Mouse (Mus musculus): ENCODE measurements around the gene Prrc2c.

GRCm38 (mm10) chr1:162625229-162625628, 115.1 kb downstream of the Prrc2c start:
- no peak for TF ChIP-seq CTCF (IDR thresholded peaks at IDR 0.05; ENCODE audit: extremely low read depth, insufficient read depth, low read length)
- TF ChIP-seq POLR2A (IDR thresholded peaks at IDR 0.05; ENCODE audit: extremely low read depth, insufficient read depth, low read length): no peak
